Mouse (Mus musculus): Measurements from ENCODE around the gene Mgat4a. TPM values are rescaled to one million over a fixed set of nuclear protein-coding genes. Genes with fewer than 3 reads are reported as not detected.
"Not testable (repeated sequence)": the region's sequence is repeated elsewhere in the genome, so short reads cannot be mapped to it uniquely, and the experiment has no call there.

Mgat4a gene
- total RNA-seq, 2 experiments from 2014 or later = 24.9 to 30.3 TPM

GRCm38 (mm10) chr1:37503656-37504055 is 37.2 kb downstream of the Mgat4a start:
- intact Hi-C loops (cut with DNase I) = no loop called here

GRCm38 (mm10) chr1:37502354-37502753 is 38.5 kb downstream of the Mgat4a start:
- DNase-seq (ENCODE audit: low spot score in 2 of 2) = no peak
- intact Hi-C loops (cut with DNase I) = no loop called here

More at GRCm38 (mm10) chr1:37503656-37504055, 37.2 kb downstream of the Mgat4a start:
- no peak for DNase-seq (ENCODE audit: low spot score in 2 of 2)

- intact Hi-C loops (cut with DNase I) = no loop called here
- no peak for DNase-seq (ENCODE audit: low spot score in 2 of 2)
Measured at GRCm38 (mm10) chr1:37500723-37501122, 40.1 kb downstream of the Mgat4a start.

DNA sequence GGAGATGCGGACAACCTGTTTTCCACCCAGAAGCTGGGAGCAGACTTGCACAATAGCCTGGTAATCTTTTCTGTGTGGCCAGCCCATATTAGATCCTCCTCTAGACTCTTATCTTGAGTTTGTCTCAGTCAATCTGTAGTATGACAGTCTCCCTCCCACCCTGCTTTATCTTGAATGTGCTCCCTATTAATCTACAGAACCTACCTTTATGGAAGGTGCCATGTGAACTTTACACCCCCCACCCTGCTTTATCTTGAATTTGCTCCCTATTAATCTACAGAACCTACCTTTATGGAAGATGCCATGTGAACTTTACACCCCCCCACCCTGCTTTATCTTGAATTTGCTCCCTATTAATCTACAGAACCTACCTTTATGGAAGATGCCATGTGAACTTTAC is 41.4 kb downstream of the Mgat4a start:
- intact Hi-C loops (cut with DNase I); DNase-seq (ENCODE audit: low spot score in 2 of 2): not testable (repeated sequence)

DNA sequence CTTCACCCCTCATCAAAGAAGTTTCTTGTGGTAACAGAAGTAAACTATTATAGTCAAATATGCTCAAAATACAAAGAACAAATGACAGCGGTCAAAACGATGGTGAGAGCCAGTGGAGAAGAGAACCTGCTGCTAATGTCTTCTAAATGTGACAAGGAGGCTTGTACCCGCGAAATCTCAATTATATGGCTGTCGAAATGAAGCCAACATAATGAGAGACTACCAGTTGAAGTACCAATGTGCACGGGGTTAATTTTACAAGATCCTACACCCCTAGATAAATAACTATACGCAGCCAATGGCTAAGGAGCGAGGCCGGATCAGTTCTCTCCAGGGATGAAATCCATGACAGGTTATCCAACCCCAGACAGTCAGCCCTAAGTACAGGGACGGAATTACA is 41.9 kb downstream of the Mgat4a start:
- DNase-seq (ENCODE audit: low spot score in 2 of 2) = no peak
- intact Hi-C loops (cut with DNase I) = no loop called here

DNA sequence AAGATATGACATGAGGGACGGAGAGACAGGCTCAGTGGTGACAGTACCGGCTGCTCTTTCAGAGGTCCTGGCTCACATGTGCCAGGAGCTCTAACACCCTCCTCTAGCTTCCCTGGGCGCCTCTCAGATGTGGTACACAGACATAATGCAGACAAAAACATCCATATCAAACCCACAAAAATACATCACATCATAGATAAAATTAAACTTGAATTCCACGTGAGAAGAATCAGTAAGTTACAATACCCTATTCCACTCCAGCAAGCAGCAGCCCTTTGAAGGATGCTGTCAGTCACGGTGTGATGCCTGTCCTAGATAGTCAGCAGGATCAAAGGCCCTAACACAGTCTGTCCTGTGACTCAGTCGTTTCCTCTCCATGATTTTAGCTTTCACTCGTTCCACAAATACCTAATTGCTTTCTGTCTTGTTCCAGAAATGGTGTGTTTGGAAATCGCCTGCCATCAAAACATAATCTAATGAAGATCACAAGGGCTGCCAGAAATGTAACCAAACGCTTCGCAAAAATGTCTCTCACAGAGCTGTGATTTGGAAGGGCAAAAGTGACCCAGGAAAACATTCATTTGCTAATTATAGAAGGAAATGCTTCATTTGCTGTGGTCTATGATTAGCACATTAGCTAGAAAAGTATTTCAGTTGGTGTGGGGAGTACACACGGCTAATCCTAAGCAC is 44.1 kb downstream of the Mgat4a start:
- no peak for DNase-seq (ENCODE audit: low spot score in 2 of 2)
- intact Hi-C loops (cut with DNase I) = no loop called here

DNA sequence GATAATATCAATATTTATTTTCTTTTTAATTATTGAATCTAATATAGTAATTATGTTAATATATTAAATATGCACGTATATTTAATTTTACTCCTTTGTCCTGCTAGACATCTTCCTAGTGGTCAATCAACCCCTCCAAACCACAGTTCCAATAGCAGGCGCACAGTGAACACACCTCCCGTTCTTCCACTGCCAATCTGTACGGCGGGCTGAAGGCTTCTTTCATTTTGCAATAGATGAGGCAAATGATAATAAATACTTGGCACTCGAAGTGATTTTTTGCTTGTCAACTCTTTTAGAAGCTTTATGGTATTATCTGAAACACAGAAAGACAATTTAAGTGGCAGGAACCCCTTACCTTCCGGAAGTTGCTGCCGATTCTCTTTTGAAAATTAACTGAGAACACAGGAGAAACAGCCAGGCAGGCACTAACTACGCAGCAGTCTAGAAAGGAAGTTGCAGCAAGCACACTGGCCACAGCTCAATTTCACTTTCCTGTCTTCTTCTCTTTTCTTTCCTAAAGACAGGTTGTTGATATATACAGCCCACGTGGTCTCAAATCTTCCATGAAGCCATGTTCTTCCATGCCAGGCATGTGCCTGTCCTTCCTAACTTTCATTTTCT is 45.0 kb downstream of the Mgat4a start:
- intact Hi-C loops (cut with DNase I) = no loop called here
- DNase-seq (ENCODE audit: low spot score in 2 of 2) = no peak

GRCm38 (mm10) chr1:37495104-37495503 is 45.7 kb downstream of the Mgat4a start:
- DNase-seq (ENCODE audit: low spot score in 2 of 2) = no peak
- intact Hi-C loops (cut with DNase I) = no loop called here

GRCm38 (mm10) chr1:37491672-37492071 is 49.1 kb downstream of the Mgat4a start:
- intact Hi-C loops (cut with DNase I) = no loop called here
- DNase-seq (ENCODE audit: low spot score in 2 of 2) = peak in 1 of 2 experiments; percentile 41

DNA sequence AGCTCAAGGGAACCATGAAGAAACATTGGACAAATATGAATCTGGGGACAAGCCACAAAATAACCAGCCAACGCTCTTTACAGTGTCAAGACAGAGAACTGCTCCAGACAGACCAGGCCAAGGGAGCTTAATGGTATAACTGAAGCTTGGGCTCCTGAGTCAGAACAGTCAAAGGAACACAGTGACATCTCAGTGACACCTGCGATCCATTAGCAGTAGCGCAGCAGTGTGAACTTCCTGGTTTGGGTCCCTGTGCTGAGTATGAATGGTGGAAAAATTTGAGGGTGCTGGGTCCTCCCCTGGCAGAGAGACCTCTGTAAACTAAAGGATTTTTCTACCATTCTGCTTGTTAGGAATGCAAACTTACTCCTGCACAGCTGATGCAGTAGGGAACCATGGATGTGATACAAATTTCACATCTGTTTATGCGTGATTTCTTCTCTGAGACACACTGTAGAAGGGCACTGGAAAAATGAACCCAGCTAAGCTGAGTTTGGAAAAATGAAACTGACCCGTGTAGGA is 50.1 kb downstream of the Mgat4a start:
- intact Hi-C loops (cut with DNase I) = no loop called here
- no peak for DNase-seq (ENCODE audit: low spot score in 2 of 2)

DNA sequence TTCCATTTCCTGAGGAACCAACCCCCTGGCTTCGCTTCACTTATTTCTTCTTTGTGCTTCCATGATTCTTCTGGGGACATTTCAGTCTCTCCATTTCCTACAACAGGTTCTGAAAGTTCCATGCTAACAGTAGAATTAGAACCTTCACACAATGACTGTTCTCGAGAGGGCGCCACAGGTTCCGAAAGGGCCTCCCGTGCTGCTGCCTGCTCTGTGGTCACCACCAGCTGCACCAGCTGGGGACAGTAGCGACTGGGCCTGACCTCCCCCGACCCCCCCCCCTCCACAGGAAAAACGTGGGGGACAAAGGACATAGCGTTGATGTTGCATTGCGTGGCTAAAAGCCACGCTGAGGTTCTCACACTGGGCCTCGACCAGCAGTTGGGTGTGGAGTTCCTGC is 52.3 kb downstream of the Mgat4a start:
- no peak for DNase-seq (ENCODE audit: low spot score in 2 of 2)
- intact Hi-C loops (cut with DNase I) = no loop called here

GRCm38 (mm10) chr1:37486994-37487393 is 53.8 kb downstream of the Mgat4a start:
- DNase-seq (ENCODE audit: low spot score in 2 of 2) = no peak
- intact Hi-C loops (cut with DNase I) = no loop called here

- intact Hi-C loops (cut with DNase I) = no loop called here
- DNase-seq (ENCODE audit: low spot score in 2 of 2) = no peak
Measured at GRCm38 (mm10) chr1:37486439-37486838, 54.4 kb downstream of the Mgat4a start.

DNA sequence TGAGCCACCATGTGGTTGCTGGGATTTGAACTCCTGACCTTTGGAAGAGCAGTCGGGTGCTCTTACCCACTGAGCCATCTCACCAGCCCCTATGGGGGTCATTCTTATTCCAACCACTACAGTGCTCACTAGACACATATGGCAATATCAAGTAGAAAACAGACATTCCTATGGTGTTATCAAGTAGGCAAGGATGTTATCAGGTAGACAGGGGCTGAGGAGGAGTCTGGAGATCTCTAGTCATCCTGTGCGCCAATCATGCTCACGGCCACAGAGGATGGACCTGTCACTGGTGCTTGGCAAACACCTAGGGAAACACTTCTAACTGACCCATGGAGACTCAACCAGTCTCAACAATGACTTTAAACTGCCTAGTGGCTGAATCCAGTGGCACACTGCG is 56.2 kb downstream of the Mgat4a start:
- intact Hi-C loops (cut with DNase I) = no loop called here
- DNase-seq (ENCODE audit: low spot score in 2 of 2) = no peak

DNA sequence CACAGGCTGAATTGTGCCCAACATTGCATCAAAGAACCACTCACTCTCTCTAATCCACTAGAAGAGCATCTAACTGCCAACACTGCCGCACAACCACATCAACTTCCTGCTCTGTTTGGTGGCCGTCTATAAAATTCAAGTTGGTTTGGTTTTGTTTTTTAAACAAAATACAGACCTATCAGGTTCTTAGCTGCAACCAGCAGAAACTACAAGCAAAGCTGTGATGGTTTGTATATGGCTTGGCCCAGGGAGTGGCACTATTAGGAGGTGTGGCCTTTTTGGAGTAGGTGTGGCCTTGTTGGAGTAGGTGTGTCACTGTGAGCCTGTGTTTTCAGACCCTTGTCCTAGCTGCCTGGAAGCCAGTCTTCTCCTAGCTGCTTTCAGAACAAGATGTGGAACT is 59.5 kb downstream of the Mgat4a start:
- intact Hi-C loops (cut with DNase I) = no loop called here
- DNase-seq (ENCODE audit: low spot score in 2 of 2) = no peak

DNA sequence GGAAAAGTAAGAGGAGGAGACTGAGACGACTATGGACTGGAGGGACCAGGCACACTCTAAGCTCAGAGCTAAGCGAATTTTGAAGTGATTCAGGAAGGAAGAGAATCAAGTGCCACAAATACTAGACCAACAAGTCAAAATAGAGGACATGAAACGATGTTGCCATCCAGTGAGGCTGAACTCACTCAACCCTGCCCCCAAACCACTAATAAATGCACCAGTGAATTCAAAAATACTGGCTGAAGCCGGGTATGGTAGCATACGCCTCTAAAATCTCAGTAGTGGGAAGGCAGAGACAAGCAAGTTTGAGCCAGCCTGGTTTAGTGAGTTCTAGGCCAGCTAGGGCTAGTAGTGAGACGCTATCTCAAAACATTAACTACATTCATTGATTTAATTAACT is 60.1 kb downstream of the Mgat4a start:
- DNase-seq (ENCODE audit: low spot score in 2 of 2) = no peak
- intact Hi-C loops (cut with DNase I) = no loop called here

DNA sequence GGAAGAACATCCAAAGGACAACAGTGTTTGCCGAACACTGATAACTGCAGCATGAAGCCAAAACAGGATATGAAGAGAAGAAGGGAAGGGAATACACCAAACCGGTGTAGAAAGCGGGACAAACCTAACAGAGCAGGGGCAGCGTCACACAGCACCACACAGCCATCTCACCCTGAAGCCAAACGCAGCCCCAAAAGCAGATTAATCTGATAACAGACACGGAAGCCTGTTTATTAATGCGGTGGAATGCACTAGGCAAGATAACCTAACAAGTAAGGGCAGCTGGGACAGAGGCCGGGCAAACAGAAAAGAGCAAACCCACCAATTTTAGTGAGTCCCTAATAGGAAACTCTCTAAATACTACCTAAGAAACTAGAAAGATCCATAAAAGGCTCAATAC is 61.1 kb downstream of the Mgat4a start:
- DNase-seq (ENCODE audit: low spot score in 2 of 2) = no peak
- intact Hi-C loops (cut with DNase I) = loop anchor here (5.0 kb wide), 1 partner anchor 153 kb away; no protein-coding TSS in a partner anchor

DNA sequence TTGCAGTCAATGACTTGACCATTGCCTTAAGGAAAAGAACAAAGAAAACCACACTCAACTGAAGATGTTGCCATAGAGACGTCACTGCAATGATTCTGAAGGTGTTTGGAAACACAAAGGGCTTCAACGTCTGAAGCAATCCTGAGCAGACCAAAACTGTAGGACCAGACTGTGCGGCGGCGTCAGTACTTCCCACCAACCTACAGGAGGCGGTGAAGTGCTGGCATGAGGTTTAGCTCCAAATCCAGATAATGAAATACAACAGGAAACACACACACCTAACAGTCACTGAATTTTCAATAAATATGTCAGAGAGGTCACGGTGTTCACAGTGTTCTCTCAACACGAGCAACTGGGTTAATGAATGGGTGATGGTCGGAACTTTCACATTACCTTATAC is 61.7 kb downstream of the Mgat4a start:
- DNase-seq (ENCODE audit: low spot score in 2 of 2) = peak in 1 of 2 experiments; percentile 28
- intact Hi-C loops (cut with DNase I) = loop anchor here (5.0 kb wide), 1 partner anchor 153 kb away; no protein-coding TSS in a partner anchor

DNA sequence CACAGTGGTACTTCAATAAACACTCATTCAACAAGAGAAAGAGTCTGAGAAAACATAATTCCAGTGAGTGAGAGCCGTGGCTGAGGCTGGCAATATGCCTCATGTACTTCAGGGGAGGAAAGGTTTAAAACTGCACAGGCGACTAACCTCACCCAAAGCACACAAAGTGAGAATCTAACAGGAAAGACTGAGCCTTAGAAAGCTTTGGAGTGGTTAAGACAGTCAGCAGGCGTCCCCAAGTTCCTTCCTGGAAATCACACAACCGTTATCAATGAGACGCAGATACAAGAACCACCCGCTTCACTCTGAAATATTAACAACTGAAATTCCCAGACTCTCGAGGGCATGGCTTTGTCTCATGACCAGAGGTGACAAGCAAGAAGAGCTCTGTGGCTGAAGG is 62.4 kb downstream of the Mgat4a start:
- DNase-seq (ENCODE audit: low spot score in 2 of 2) = no peak
- intact Hi-C loops (cut with DNase I) = loop anchor here (5.0 kb wide), 1 partner anchor 154 kb away; no protein-coding TSS in a partner anchor

- no peak for DNase-seq (ENCODE audit: low spot score in 2 of 2)
- intact Hi-C loops (cut with DNase I) = loop anchor here (5.0 kb wide), 1 partner anchor 154 kb away; no protein-coding TSS in a partner anchor
Measured at GRCm38 (mm10) chr1:37477928-37478327, 62.9 kb downstream of the Mgat4a start.

- intact Hi-C loops (cut with DNase I) = loop anchor here (5.0 kb wide), 1 partner anchor 155 kb away; no protein-coding TSS in a partner anchor
- no peak for DNase-seq (ENCODE audit: low spot score in 2 of 2)
Measured at GRCm38 (mm10) chr1:37477250-37477649, 63.6 kb downstream of the Mgat4a start.

All from left cerebral cortex, postnatal 14 days (tissue).